Comparison of ENCODE assay signal across 10 mouse cellular contexts in the genomic region with DNA sequence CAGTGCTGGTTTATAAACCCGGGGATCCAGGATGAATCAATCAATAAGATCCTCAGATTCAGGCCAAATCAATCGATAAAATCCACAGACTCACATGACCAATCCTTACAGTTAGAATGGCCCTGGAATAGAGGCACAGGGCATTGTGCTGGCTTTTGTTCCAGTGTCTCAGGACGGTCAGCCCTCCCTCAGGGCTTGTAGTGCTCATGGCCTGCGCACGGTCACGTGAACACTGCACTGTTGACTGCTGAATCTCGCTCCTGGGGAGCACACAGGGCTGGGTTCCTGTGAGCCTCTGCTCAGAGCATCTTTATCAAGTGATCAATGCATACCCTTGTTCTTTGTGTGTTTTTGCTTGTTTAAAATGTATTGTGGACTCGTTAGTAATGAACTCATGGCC. TPM values are rescaled to one million over a fixed set of nuclear protein-coding genes. Genes with fewer than 3 reads are reported as not detected.
DNase-seq lines count a peak whose midpoint lies in the region; ATAC-seq and TF ChIP-seq lines count a peak whose summit lies in the region.
"Had no signal": no experiment of that assay in that cellular context is flagged by ENCODE, and none has a peak within 500 bp of the region (broad histone marks: within the 10 kb centered on the region; RNA-seq: fewer than 3 reads in every experiment).

No protein-coding gene starts in this region.

- intact Hi-C loops in heart, postnatal 36 days (cut with DNase I) = no loop called here

- no peak for ATAC-seq in heart, embryonic 16.5 days (replicated peaks; ENCODE audit: extremely low read depth, insufficient read depth, low FRiP score)
- peak; percentile 57; the same call in 1 of the 2 replicates for ATAC-seq in midbrain, embryonic 11.5 days (ENCODE audit: low FRiP score)
- ATAC-seq in midbrain, postnatal 0 days (ENCODE audit: low FRiP score) = no peak
- no peak for ATAC-seq in embryonic facial prominence, embryonic 13.5 days (ENCODE audit: insufficient number of reproducible peaks, insufficient read depth, low FRiP score, low TSS enrichment, low read depth)
- no peak for ATAC-seq in stomach, embryonic 15.5 days (ENCODE audit: insufficient read depth, low FRiP score, low read depth)

- no peak overlapping the region; the same call in 1 of the 2 replicates for H3K9ac ChIP-seq in heart, embryonic 16.5 days (ENCODE audit: low read length)
- H3K9ac ChIP-seq in midbrain, embryonic 11.5 days (ENCODE audit: low read length) = no peak overlapping the region
- H3K9ac ChIP-seq in midbrain, postnatal 0 days (replicated peaks; ENCODE audit: low read length, poor library complexity, severe bottlenecking) = no peak overlapping the region
- 0 out of 2 replicates have a peak overlapping the region, but pooled peaks have one; percentile 36 for H3K9ac ChIP-seq in embryonic facial prominence, embryonic 13.5 days
- H3K9ac ChIP-seq in stomach, embryonic 15.5 days = no peak overlapping the region

- H3K36me3 ChIP-seq in heart, embryonic 16.5 days (ENCODE audit: control insufficient read depth, insufficient read depth) = no peaks in the 10 kb centered on the region
- no peaks in the 10 kb centered on the region for H3K36me3 ChIP-seq in midbrain, embryonic 11.5 days (ENCODE audit: control insufficient read depth, insufficient read depth, low read length)
- H3K36me3 ChIP-seq in midbrain, postnatal 0 days (ENCODE audit: insufficient read depth, low read length) = no peaks in the 10 kb centered on the region
- no peaks in the 10 kb centered on the region for H3K36me3 ChIP-seq in embryonic facial prominence, embryonic 13.5 days
- no peaks in the 10 kb centered on the region for H3K36me3 ChIP-seq in stomach, embryonic 15.5 days

- H3K4me2 ChIP-seq in heart, embryonic 16.5 days (ENCODE audit: low read depth, low read length) = no peak overlapping the region
- H3K4me2 ChIP-seq in midbrain, embryonic 11.5 days = no peak overlapping the region
- H3K4me2 ChIP-seq in midbrain, postnatal 0 days (ENCODE audit: low read depth, low read length, poor library complexity, severe bottlenecking) = no peak overlapping the region
- H3K4me2 ChIP-seq in embryonic facial prominence, embryonic 13.5 days = no peak overlapping the region
- H3K4me2 ChIP-seq in stomach, embryonic 15.5 days = no peak overlapping the region

- DNase-seq in heart, postnatal 36 days = no peak
- no peak for DNase-seq in midbrain, embryonic 11.5 days (ENCODE audit: low spot score, missing footprints)
- no peak for DNase-seq in midbrain, postnatal 0 days (ENCODE audit: low spot score)
- DNase-seq in adrenal gland, postnatal 14 days = no peak
- no peak for DNase-seq in spleen, adult 18-20 months
- DNase-seq: cerebellum, postnatal 14 days; midbrain, embryonic 14.5 days had no signal

- no peaks in the 10 kb centered on the region for H3K9me3 ChIP-seq in heart, embryonic 16.5 days (replicated peaks; ENCODE audit: control insufficient read depth, low read length)
- H3K9me3 ChIP-seq in midbrain, embryonic 11.5 days (ENCODE audit: control insufficient read depth, low read length) = no peaks in the 10 kb centered on the region
- no peaks in the 10 kb centered on the region for H3K9me3 ChIP-seq in midbrain, postnatal 0 days (ENCODE audit: low read length)
- H3K9me3 ChIP-seq in embryonic facial prominence, embryonic 13.5 days = no peaks in the 10 kb centered on the region
- no peaks in the 10 kb centered on the region for H3K9me3 ChIP-seq in stomach, embryonic 15.5 days

- H3K27ac ChIP-seq in heart, embryonic 16.5 days (ENCODE audit: low read length) = 0 out of 2 replicates have a peak overlapping the region, but pooled peaks have one; percentile 16
- no peak overlapping the region; the same call in 1 of the 2 replicates for H3K27ac ChIP-seq in midbrain, embryonic 11.5 days (ENCODE audit: low read depth, low read length)
- no peak overlapping the region for H3K27ac ChIP-seq in midbrain, postnatal 0 days (ENCODE audit: low read depth, low read length)
- no peak overlapping the region; the same call in 1 of the 2 replicates for H3K27ac ChIP-seq in embryonic facial prominence, embryonic 13.5 days
- H3K27ac ChIP-seq in stomach, embryonic 15.5 days = peak overlapping the region; percentile 94; the same call in 1 of the 2 replicates

- H3K4me3 ChIP-seq in heart, embryonic 16.5 days (ENCODE audit: low read length) = no peak overlapping the region
- no peak overlapping the region for H3K4me3 ChIP-seq in midbrain, embryonic 11.5 days (ENCODE audit: low read depth, low read length)
- no peak overlapping the region for H3K4me3 ChIP-seq in midbrain, postnatal 0 days (ENCODE audit: low read depth, low read length)
- H3K4me3 ChIP-seq in embryonic facial prominence, embryonic 13.5 days = no peak overlapping the region
- H3K4me3 ChIP-seq in stomach, embryonic 15.5 days (replicated peaks) = no peak overlapping the region

- peaks cover 35% of the 10 kb centered on the region for H3K4me1 ChIP-seq in heart, embryonic 16.5 days (ENCODE audit: control insufficient read depth, insufficient read depth, low read length)
- peaks cover 5% of the 10 kb centered on the region for H3K4me1 ChIP-seq in midbrain, embryonic 11.5 days (ENCODE audit: control insufficient read depth, insufficient read depth, low read length)
- H3K4me1 ChIP-seq in midbrain, postnatal 0 days (ENCODE audit: insufficient read depth, low read length) = no peaks in the 10 kb centered on the region
- H3K4me1 ChIP-seq in embryonic facial prominence, embryonic 13.5 days = peaks cover 34% of the 10 kb centered on the region
- H3K4me1 ChIP-seq in stomach, embryonic 15.5 days = peaks cover 31% of the 10 kb centered on the region

- no peaks in the 10 kb centered on the region for H3K27me3 ChIP-seq in heart, embryonic 16.5 days (ENCODE audit: control insufficient read depth, insufficient read depth, low read length)
- no peaks in the 10 kb centered on the region for H3K27me3 ChIP-seq in midbrain, embryonic 11.5 days (ENCODE audit: control insufficient read depth, insufficient read depth, low read length)
- no peaks in the 10 kb centered on the region for H3K27me3 ChIP-seq in midbrain, postnatal 0 days (ENCODE audit: insufficient read depth, low read length)
- no peaks in the 10 kb centered on the region for H3K27me3 ChIP-seq in embryonic facial prominence, embryonic 13.5 days
- no peaks in the 10 kb centered on the region for H3K27me3 ChIP-seq in stomach, embryonic 15.5 days (replicated peaks)

- no peak for TF ChIP-seq CTCF in midbrain, postnatal 0 days (IDR thresholded peaks at IDR 0.05)

- WGBS in heart, embryonic 16.5 days = 78% methylated on average over 8 of the region's 8 CpGs
- 70% methylated on average over 8 of the region's 8 CpGs for WGBS in midbrain, embryonic 11.5 days
- WGBS in midbrain, postnatal 0 days = 61% methylated on average over 8 of the region's 8 CpGs
- WGBS in embryonic facial prominence, embryonic 13.5 days = 49% methylated on average over 8 of the region's 8 CpGs
- whole genome bisulfite sequencing in stomach, embryonic 15.5 days = 71% methylated on average over 8 of the region's 8 CpGs

RNA-seq across cellular contexts. Expression of a gene that starts 24.1 kb away (rescaled TPM):
- polyA plus RNA-seq in heart, embryonic 16.5 days (2015; fragmentation: Nextera tagmentation; extraction: Ambion mirVana) = 412 and 420 TPM in 2 replicates
- total RNA-seq in heart, postnatal 36 days (2021) = 10 to 100 TPM; 79.8 to 88.7 TPM
- 175 and 194 TPM in 2 replicates for polyA plus RNA-seq in midbrain, embryonic 11.5 days (2014; fragmentation: Nextera tagmentation; extraction: Ambion mirVana)
- 37.2 and 41.1 TPM in 2 replicates for total RNA-seq in midbrain, postnatal 0 days (2014; rRNA removed)
- polyA plus RNA-seq in midbrain, postnatal 0 days (2015; fragmentation: Nextera tagmentation; extraction: Ambion mirVana) = 52.6 and 57.0 TPM in 2 replicates
- polyA plus RNA-seq in embryonic facial prominence, embryonic 13.5 days (2015; fragmentation: Nextera tagmentation; extraction: Ambion mirVana) = 359 and 377 TPM in 2 replicates
- 391 and 408 TPM in 2 replicates for polyA plus RNA-seq in stomach, embryonic 15.5 days (2015; fragmentation: Nextera tagmentation; extraction: Ambion mirVana)
- total RNA-seq in adrenal gland, postnatal 14 days (2021) = 228 and 248 TPM in 2 replicates

RNA-seq across cellular contexts. Expression of a gene that starts 26.8 kb away (rescaled TPM):
- polyA plus RNA-seq in heart, embryonic 16.5 days (2015; fragmentation: Nextera tagmentation; extraction: Ambion mirVana) = 20.3 and 20.8 TPM in 2 replicates
- total RNA-seq in heart, postnatal 36 days (2021) = 10 to 100 TPM; 12.0 to 13.6 TPM
- polyA plus RNA-seq in midbrain, embryonic 11.5 days (2014; fragmentation: Nextera tagmentation; extraction: Ambion mirVana) = 25.5 TPM in 2 replicates
- 15.1 and 25.1 TPM in 2 replicates for total RNA-seq in midbrain, postnatal 0 days (2014; rRNA removed)
- polyA plus RNA-seq in midbrain, postnatal 0 days (2015; fragmentation: Nextera tagmentation; extraction: Ambion mirVana) = 11.5 and 12.3 TPM in 2 replicates
- 34.1 and 38.1 TPM in 2 replicates for polyA plus RNA-seq in embryonic facial prominence, embryonic 13.5 days (2015; fragmentation: Nextera tagmentation; extraction: Ambion mirVana)
- 23.3 and 25.2 TPM in 2 replicates for polyA plus RNA-seq in stomach, embryonic 15.5 days (2015; fragmentation: Nextera tagmentation; extraction: Ambion mirVana)
- total RNA-seq in adrenal gland, postnatal 14 days (2021) = 22.9 and 23.9 TPM in 2 replicates

Comparison
In these comparisons a context has a peak if more than half of its experiments do, and no peak if none do; other contexts are left out.
1. H3K27ac ChIP-seq: peak in heart, embryonic 16.5 days (single experiment) and stomach, embryonic 15.5 days (single experiment); none in midbrain, embryonic 11.5 days (single experiment), midbrain, postnatal 0 days (single experiment) and embryonic facial prominence, embryonic 13.5 days (single experiment).